Mouse (Mus musculus): ENCODE results near the gene Mycbp2.

Gene Mycbp2

DNA sequence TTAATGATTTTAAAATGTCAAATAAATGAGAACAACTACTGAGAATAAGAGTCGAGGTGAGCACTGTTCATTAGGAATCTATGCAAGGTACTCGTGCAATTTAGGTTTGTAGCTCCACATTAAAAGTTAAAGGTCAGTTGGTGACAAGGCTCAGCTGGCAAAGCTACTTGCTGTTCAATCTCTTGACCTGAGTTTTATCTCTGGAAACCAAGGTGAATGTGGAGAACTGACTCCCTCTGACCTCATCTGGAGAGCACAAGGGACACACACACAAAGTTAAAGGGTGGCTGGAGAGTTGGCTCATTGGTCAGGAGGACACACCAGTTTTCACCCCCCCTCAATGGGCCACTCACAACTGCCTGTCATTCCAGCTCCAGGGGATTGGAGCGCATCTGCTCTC is 245.4 kb downstream of the Mycbp2 start:
- DNase-seq: no peak

- DNase-seq: no peak
These were observed 246.3 kb downstream of the Mycbp2 start for GRCm38 (mm10) chr14:103100296-103100695.

DNA sequence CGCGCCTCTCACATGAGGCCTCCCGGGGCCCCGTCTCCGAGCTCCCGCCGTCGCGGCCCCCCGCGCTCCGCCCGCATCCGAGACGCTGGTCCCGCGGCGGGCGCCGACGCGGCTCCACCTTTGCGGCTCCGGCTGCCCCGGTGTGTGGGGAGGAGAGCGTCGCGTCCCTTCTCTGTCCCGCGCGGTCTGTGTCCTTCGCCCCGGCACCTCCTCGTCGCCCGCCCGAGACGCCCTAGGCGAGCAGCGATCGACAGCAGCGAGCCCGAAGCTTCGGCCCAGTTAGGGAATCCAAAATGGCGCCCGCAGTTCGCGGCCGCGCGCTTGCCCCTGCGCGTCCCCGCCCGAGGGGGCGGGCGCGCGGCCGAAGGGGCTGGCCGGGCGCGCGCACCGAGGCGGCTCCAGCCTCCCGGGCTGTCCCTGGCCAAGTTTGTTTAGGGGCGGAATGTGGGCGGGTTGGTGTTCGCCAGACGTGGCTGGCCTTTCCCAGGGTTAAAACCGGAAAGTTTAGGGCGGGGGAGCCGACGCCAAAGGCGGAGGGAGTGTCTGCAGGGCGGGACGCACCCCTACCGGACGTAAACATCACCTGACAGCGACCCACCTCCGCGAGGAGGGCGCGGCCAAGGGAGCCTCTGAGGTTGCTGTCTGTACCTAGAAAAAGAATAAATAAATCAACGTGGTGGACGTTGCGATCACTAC is 247.2 kb downstream of the Mycbp2 start, which contains the start of gene Fbxl3:
Fbxl3 (minus strand) TSS at position 329 of the 696 bp plus-strand sequence.
- peak; percentile 94 for DNase-seq

- peak; percentile 92 for DNase-seq
These were observed 247.9 kb downstream of the Mycbp2 start for GRCm38 (mm10) chr14:103098587-103099235.

DNA sequence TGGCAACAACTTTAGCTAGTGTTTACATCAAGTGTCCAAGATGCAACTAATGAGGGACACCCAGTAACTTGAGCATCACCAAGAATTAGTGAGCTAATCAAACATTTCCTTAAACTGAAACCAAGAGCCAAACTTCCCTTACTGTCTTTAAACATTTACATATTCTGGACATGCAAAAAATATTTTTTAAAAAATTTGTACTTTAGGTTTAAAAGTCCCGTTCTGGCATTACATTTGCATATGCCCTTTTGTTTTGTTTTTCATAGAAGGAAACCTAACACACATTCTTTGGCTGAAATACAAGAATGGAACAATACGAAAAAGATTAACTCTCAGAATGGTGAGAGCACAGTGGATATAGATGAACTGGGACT is 248.4 kb downstream of the Mycbp2 start:
- DNase-seq: no peak

GRCm38 (mm10) chr14:103096621-103097020 is 250.0 kb downstream of the Mycbp2 start:
- DNase-seq: no peak

DNA sequence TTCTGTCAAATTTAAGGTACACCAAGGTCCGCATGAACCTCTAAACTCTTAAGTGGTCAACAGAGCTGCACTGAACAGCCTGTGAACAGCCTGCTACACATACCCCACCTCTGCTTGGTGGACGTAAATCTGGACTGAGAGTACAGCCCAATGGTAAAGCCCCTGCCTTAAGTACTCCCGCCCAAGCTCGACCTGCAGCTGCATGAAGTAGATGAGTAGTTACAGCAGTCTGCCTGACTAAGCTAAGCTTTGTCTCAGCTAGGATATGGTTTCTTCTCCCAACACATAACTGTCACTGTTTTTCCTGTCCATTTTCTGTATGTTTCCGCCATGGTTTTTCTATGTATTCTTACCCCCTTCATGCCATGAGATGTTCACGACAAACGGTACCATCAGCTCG is 250.8 kb downstream of the Mycbp2 start:
- DNase-seq: no peak

- DNase-seq: no peak
These were observed 251.6 kb downstream of the Mycbp2 start for GRCm38 (mm10) chr14:103095036-103095435.

GRCm38 (mm10) chr14:103093670-103094069 is 252.9 kb downstream of the Mycbp2 start:
- DNase-seq: no peak

- DNase-seq: no peak
These were observed 253.4 kb downstream of the Mycbp2 start for GRCm38 (mm10) chr14:103093236-103093635.

GRCm38 (mm10) chr14:103088624-103089023 is 258.0 kb downstream of the Mycbp2 start:
- DNase-seq: peak; percentile 68

DNA sequence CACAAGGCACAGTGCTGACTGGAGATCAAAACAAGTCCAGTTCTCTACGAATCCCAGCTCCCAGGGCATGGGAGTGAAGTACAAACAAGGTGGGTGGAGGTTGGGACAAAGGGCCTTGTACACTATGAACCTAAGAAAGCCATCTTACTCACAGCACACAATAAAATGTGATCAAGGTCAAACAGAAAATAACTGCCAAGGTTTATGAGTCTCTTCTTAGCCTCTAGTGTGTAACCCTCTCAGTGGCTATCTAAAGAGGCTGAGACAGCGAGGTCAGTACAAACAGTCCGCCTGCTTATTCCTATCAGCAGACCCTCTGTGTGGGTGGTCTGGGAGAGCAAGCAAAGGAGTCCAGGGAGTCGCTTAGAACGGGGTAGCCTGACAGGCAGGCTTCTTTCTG is 258.8 kb downstream of the Mycbp2 start:
- no peak for DNase-seq

DNA sequence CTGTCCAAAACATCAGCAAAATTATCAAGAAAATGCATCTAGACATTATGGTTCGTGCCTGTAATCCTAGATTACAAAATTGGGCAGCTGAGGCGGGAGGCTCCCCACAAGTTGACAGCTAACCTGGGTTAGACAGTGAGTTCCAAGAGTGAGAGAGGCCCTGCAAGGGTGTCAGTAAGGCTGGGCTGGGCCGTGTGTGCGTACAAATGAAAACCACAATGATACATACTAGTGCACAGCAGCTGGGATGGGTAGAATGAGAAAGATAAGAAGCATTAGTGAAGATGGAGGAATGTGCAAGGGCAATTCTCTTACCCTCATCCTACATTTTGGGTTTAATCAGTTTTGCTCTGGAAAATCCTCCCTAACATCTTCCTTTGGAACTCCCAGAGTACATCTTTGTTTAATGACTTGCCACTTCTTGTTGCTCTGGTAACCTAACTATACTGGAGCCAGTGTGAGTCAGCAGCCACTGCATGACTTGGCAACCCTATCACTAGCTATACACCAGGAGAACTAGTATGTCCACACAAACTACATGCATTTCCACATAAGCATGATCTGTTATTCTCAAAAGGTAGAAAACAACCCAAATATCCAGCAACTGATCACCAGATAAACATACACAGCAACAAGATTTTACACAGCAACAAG is 259.8 kb downstream of the Mycbp2 start:
- no peak for DNase-seq

DNA sequence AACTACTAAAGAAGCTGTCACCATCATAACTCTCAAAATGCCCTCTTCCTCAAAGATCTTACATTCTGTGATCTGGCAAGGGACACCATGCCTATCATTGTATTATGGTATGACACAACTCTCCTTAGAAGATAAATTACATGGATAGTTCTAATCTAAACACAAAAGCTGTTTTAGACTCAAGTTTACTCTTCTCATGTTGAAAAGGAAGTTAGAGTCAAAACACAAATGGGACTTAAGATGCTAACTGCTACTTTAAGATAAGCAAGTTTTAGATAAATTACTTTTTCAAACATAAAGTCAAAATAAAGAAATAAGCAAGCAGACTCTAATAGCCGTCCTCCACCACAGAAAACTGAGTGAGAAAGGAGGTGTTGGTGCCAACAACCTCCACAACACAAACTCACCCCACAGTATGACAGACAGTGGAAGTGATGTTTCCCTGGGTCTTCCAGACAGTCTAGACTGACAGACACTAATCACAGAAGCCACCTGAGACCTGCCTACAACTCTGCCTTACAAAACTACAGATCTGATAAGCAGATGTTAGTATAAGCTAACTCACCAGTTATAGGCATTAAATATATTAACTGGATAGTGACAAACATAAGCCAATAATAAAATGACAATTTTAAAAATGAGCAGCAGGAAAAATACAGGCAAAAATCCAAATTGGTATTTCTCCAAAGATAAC is 260.6 kb downstream of the Mycbp2 start:
- DNase-seq: no peak

DNA sequence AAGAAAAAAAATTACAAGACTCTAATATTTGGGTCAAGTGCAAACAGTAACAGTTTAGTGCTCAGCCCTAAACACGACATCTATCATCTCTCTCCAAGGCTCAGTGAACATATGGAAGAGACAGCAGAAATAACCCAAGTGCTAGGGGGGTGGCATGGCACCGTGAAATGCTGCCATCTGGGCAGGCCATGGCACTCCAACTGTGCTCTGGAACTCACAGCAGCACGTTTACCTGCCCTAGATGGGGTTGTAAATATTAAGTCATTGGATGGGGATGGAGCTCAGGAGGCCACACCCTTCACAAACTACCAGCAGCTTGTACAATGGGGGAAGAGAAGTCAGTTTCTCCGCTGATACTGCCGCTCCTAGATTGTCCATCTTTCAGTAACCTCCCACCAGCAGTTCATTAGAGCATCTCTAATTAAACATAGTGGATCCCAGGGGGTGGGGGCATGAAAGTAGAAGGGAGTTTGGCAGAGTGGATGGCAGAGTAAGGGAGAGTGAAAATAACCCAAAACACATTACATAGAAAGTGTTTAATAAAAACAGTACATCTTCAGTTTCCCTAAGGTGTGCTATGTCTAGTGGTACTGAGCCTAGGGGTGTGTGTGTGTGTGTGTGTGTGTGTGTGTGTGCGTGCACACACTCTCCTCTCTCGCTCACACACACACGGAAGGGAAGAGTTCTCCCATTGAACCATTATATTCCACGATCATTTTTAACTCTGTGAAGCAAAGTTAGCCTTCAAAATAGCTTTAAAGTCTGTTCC is 267.2 kb downstream of the Mycbp2 start:
- no peak for DNase-seq

DNA sequence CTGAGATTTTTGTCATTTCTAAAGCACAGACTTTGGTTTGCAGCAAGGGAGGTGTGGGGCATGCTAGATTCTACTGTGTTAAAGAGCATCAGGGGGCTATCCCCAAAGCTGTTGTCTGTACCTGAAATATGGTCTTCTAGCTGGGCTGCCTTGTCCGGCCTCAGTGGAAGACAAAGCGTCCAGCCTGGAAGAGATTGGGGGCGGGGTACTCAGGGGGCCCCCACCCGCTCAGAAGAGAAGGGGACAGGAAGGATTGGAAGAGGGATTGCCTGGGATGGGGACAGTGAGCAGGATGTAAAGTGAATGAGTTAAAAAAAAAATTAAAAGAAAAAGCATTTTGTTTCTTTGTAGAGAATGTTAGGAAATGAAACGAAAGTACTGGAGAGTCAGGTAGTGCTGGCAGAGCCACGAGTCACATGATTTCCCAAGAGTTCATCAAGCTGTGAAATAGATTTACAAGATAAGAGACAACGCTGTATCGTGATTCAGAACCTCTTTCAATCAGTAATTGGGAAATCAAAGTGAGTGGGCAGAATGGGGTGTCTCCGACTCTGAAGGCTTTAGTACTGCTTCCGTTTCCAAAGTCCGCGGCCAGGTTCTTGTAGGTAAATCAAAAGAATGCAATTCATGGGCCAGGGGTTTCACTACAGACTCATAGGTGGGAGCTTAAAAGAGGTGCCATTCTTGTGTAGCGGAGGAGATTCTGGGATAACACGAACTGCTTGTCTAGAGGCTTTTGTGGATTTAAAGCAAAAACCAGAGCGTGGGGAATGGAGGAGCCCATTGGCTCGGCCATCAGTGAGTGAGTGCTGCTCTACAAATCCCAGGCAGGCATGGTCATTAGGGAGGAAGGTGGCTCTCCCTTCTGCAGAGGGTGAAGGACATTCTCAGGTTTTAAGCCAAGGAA is 268.4 kb downstream of the Mycbp2 start:
- no peak for DNase-seq

DNA sequence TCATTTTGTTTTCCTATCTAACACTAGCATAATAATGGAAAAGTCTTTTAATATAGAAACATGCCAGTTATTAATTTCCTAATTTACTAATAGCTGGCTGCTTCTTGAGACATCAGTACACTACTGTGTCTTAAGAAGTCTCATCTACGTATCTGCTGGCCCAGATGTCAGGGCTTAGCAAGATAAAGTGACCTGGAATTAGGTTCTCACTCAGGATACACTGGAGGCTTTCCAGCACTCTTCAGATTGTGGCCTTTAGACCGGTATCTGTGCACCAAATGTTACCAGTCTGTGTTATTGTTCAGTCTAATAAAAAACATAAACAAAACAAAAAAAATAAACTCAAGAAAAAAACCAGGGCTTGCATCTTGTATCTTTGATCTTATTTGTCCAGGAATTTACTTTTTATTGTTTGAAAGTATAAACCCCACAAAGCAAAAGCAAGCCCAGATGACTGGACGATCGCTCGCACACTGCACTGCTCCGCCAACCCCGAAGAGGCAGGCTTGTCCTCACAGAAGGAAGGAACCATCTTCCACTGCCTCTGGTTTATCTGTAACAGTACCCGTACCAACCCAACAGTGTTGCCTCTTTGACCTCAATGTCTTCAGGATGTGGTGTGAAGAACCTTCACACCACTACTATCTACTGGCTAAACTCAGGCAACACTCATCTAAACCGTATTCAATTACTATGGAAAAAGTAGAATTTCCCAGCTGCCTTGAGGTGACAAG is 269.2 kb downstream of the Mycbp2 start:
- no peak for DNase-seq

GRCm38 (mm10) chr14:103075166-103075565 is 271.4 kb downstream of the Mycbp2 start:
- DNase-seq: no peak

- no peak for DNase-seq
These were observed 272.8 kb downstream of the Mycbp2 start for GRCm38 (mm10) chr14:103073825-103074224.

- DNase-seq: no peak
These were observed 273.9 kb downstream of the Mycbp2 start for GRCm38 (mm10) chr14:103072731-103073130.

GRCm38 (mm10) chr14:103071471-103071870 is 275.1 kb downstream of the Mycbp2 start:
- no peak for DNase-seq
